Mouse (Mus musculus) C2C12 (cell line): ENCODE results near the gene Slc35e1.

Experiments used
- CTCF ChIP-seq: IDR thresholded peaks from one replicate; pipeline ENCODE4 v1.5.1; 2011; ENCODE audit not compliant: control insufficient read depth, insufficient read depth, insufficient read length
- MAX ChIP-seq: IDR thresholded peaks from one replicate; pipeline ENCODE4 v1.6.1; 2011; ENCODE audit warnings: mild to moderate bottlenecking, control low read depth

DNA sequence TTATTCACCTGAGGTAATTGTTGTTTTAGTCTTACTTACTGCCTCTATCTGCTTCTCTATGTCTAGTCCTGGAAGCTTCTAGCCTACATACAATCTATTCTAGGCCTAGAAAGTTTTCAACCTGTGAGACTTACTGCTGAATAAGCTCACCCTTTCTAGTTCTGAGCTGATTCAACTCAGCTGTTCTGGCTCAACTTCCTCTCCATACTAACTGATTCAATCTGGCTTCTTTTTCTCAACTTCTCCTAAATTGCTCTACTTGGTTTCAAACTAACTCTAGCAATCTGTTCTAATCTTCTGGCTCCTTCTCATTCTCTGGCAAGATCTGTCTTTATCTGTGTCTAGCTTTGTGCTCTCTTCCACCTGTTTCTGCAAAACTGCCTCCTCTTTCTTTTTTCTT lies 29.5 kb upstream of the Slc35e1 start:
- TF ChIP-seq MAX (no peak), CTCF (no peak)
